Mouse (Mus musculus): Measurements from ENCODE around the gene Treml2.
A peak's percentile ranks its signal among the peaks of the same experiment; 100 is the strongest.
"Not testable (repeated sequence)": the region's sequence is repeated elsewhere in the genome, so short reads cannot be mapped to it uniquely, and the experiment has no call there.

Gene Treml2

DNA sequence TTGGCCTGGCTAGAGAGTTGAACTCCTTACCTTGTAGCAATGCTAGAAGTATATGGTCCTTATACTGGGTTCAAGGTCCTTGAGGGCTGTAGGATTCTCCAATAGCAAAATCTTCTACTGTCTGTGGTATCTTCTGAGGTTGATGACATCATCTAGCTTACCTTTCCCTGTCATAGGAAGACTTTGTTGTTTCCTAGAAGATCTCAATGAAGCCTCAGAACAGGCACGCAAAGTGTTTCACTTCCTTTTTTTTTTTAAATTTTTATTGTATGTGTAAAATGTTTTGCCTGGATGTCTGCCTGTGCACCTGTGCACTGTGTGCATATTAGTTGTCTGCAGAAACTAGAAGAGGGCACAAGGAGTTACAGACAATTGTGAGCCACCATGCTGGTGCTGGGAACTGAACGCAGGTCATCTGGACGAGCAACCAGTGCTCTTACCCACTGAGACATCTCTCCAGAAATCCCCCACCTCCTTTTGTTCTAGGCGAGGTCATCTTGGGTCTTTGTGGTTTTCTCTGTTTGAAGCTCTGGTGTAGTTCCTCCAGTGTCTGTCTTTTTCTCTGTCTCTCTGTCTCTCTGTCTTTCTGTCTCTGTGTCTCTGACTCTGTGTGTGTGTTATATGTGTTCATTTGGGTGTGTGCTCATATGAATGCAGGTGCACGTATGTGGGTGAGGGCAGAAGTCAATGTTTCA lies 5.7 kb upstream of the Treml2 start:
- DNase-seq = no peak

DNA sequence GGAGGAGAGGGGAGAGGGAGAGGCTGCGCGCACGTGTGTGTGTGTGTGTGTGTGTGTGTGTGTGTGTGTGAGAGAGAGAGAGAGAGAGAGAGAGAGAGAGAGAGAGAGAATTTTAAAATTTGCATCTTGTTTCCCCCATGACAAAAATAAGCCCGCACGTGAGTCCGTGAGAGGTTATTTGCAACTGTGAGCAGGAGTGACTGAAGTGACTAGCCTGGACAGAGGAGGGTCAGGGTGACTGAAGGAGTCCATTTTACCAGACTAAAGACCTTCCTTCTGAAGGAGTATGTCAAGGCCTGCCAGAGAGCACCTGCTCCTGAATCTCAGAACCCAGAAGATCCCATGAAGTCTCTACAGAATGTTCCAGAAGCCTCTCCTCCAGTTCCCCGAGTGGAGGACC lies 458 bp downstream of the Treml2 start:
- no peak for DNase-seq

DNA sequence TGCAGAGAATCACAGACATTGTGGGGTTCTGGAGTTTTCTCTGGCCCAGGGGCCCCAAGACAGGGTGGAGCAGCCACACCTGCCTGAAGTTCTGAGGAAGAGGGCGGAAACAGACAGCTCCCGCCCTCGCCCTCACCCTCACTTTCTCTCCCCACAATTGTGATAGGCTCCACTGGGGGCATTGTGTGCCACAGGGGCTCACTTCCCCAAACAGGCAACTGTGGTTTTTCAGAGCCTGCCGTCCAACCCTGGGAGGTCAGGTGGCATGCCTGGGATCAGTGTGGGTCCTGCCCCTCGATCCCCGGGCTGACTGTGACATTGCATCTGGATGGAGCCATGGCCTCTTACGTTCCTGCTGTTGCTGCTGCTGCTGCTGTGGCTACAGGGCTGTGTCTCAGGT lies 901 bp downstream of the Treml2 start:
- DNase-seq = no peak

DNA sequence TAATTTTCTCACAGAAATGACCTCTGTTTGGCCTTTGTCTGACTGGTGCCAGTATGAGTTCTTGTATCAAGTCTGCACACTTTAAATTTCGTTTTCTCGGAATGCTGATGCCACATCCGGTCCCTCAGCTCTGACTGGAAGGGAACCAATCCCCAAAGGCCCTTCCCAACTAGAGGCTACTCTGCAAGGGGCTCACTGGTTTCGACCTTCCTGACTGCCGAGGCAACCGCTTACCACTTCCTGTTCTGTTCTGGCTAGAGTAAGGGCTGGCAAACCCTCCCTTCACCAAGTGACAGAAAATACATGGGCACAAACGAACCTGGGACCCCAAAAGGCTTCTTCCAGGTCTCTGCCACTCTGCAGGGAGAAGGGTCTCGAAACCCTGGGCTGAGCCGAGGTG lies 1.6 kb downstream of the Treml2 start:
- DNase-seq = no peak

DNA sequence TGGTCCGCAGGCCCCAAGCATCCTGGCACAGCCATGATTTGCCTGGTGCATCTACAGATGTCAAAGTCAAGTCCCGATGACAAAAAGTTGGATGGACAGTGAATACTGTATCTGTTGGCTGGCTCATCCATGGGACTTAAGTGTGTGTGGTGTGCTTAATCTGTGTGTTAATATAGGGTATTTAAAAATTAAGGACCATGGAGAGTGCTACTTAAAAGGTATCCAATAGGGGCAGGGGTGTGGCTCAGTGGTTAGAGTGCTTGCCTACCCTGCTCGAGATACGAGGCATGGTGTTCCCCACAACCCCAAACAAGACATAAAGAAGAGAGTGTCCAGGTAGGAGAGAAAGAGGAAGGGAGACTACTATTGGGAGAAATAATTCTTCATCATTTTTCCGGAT lies 2.5 kb downstream of the Treml2 start:
- DNase-seq = no peak

DNA sequence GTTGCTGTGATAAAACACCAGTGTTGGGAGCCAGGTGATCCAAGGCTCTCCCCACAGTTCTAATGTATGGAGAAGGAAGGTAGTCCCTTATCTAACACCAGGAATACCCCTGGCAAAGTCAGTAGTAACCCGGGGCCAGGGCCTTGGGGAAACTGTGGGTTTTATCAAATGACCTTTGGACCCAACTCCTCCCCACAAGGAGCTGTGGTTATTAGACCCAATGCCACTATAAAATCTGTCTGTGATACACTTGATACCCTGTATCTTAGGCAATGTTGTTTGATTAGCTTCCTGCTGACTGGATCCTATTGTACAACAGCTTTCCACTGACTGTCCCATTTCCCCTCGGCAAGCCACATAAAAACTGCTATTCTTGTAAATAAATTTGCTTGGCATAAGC lies 12.8 kb downstream of the Treml2 start:
- no peak for DNase-seq

DNA sequence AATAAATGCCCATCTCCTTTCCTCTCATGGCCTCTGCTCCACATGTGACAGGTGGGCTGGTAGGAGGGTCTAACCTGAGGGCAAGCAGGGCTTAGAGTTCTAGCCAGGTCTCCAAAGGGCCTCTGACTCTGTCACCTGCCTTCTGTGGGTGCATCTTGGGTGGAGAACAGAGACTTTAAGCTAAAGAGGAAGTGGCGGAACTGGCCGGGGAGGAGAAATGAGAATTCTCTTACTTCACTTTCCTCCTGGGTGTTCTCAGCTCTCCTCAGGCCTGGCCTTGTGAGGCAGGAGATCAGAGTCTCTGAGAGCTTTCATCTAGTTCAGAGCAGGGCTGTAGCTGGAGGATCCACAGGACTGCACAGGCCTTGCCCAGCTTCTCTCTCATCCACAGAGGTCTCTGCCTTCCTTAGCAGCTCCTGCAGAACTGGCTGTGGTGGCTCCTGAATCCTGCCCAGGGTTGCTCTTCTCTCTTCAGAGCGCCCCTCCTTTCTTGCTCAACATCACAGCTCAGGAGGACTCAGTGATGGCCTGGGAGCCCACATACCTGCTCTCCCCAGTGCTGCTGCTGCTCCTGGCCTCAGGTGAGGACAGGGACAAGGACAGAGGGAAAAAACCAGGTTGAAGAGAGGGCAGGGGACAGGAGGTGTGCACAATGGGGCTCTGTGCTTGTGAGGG lies 16.7 kb downstream of the Treml2 start, which contains the start of gene B430306N03Rik:
Gene B430306N03Rik (plus strand): TSS at position 237 of the 675 bp plus-strand sequence.
- DNase-seq = not testable (repeated sequence)

DNA sequence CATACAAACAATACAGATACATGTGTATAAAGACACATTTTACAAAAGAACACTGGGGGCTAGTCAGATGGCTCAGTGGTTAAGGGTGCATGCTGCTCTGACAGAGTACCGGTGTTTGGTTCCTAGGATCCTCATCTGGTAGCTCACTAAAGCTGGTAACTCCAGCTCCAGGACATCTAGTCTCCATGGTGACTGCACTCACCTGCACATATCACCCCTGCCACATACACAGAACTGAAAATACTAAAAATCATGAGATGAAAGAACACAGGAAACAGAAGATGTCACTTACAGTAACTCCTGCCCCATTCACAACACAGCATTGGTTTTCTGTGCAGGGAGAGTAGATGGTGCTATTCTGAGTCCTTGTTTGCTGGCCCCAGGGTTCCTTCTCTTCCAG lies 19.4 kb downstream of the Treml2 start:
- DNase-seq = no peak

DNA sequence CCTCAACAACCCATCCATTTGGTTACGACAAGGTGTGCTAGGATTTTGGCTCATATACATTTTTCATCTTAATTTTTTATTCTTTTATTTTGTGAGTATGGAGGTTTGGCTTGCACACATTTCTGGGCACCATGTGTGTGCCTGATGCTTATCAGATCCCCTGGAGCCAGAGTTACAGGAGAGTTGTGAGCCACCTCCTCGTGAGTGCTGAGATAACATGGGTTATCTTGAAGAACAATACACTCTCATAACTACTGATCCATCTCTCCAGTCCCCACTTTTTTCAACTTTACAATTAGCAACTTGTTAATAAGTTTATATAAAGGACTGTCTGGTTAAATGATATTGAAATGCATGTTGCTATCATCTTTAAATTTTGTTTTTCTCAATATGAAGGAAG lies 22.0 kb downstream of the Treml2 start:
- DNase-seq = no peak

DNA sequence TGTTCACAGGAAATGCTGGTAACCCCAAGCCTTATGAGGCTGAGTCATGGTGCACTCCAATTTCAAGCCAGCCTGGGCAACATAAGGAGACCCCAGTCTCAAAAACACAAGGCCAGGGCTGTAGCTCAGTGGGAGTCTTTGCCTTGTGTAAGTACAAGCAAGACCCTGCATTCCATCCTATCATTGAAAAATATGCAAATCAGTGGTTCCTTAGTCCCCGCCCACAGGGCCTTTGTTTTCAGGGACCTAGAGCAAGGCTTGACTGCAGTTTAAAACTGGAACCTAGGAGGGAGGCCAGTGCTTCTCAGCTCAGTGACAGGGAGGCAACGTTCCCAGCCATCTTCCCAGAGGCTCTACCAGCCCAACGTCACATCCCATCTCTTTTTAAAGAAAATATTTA lies 23.9 kb downstream of the Treml2 start:
- no peak for DNase-seq

DNA sequence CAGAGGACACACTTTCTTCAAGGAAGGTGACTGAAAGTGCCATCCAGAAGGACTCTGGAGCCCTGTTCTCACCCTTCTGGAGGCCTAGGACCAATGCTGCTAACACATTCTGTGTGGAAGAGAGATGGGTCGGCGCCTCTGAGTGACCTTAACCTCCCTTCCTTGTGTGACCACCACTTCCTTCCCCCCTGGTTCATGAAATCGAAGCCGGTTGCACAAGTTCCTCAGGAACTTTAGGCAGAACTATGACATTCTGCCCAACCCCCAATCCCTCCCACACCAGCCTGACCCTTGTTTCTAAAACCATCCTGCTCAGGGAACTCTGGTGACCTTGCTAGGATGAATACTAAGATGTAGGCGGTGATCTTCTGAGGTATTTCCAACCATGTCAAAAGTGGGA lies 25.0 kb downstream of the Treml2 start:
- DNase-seq = no peak

DNA sequence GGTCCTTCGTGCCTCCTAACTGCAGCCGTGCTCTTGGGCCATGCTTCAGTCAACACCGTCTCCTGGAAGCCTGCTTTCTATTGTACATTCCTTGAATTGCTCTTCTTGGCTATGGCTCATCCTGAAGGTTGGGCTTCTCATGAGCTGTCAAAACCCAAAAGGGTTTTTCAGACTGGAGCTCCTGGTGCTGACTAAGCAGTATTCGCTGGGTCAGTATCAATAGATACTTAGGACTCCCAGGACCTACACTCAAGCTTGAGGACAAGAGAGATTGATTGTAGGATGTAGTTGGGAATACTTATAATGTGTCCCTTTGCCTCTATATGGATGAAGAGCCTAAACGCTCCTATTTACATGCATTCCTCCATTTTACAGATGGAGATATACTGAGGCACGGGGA lies 25.8 kb downstream of the Treml2 start:
- no peak for DNase-seq

DNA sequence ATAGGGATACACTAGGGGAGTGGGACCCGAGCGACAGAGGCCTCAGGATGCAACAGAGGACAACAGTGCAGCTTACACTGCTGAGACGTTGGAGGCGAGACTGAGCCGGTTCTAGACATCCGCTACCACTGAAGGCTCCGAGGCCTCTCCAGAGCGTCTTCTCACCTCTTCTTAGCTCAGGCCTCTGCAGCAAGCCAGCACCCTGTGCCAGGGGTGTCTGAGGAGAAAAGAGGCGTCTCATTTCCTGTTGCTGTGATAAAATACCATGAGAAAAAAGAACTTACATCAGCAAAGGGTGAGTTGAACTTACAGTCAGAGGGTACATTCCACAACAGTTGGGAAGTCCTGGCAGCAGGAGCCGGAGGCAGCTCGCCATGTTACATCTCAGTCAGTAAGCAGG lies 26.3 kb downstream of the Treml2 start:
- no peak for DNase-seq

DNA sequence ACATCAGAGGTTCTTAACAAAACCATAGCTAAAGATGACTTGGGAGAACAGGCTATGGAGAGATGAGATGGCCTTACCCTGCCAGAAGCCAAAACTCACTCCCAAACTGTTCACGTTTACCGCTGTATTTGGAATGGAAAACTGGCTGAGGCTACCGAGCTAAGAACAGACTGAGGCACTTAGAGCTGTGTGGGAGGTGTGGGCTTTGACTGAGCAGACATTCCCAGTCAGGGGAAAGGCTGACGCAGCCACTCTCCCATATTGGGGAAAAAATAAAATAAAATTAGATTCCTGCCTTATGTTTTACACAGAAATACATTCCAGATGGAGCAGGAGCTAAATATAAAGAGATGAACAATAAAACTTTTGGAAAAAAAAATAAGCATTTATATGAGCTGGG lies 27.4 kb downstream of the Treml2 start:
- DNase-seq = no peak

DNA sequence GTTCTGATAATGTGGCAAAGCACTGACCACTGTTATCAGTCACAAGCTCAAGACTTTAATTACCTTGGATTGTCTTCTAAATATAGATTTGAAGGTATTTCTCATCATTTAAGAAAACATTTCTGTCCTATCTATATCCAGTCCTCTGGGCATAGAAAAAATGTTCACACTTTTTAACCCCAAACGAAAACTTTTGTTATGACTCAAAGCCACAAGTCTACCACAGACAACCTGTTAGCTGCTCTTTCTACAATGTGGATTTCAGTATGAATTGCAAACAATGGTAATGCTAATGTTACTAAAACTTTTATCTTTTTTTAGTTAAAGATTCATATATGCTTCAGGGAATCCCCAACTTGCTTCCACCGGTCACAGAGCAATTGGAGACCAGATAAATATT lies 33.2 kb downstream of the Treml2 start:
- DNase-seq = no peak

DNA sequence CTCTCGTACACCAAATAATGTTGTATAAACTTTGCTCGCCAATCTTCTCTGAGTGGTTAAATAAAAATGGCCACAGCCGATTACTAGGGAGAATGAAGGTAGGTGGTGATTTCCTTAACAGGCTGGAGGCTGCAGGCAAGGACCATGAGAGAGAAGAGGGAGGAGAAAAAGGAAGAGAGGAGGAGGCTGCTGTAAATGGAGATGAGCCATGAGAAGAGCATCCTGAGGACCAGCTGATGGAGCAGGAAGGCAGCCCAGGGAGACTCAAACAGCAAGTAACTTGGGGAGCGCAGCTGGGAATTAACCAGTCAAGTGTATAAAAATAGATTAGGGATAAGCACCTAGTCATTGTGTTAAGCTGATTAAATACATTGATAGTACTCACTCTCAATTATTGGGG lies 34.9 kb downstream of the Treml2 start:
- DNase-seq = no peak

DNA sequence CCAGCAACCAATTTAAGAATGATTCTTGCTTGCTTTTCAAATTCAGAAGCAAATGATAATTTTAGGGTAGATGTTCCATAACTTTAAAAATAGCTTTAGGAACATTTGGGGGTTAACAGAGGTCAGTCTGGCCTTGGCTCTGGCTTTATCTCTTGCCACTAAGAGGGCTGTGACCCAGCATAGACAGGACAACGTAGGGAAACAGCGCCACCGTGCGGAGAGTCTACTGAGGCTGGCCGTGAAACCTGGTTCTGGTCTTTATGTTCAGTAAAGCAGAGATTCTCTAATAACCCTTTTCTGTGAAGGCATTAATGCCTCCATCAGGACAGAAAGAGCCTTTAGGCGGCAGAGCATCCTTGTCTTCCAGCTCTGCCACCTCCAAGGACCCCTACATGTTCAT lies 37.6 kb downstream of the Treml2 start:
- DNase-seq = peak; percentile 39

DNA sequence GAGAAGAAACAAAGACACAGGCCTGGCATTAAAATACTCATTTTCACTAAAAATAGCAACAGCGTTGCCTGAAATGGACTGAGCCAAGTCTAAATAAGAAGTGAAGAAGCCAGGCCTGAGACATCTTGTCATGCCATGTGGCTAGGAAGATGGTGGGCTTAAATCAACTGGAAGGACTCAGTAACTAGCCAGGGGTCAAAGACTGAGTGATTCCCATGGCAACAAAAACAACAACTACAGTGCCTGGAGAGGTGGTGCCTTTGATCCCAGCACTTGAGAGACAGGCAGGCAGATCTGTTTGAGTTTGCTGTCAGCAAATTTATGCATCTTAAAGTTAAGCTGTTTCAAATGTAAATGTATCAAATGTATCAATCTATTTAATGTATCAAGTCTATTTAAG lies 41.0 kb downstream of the Treml2 start:
- DNase-seq = no peak

DNA sequence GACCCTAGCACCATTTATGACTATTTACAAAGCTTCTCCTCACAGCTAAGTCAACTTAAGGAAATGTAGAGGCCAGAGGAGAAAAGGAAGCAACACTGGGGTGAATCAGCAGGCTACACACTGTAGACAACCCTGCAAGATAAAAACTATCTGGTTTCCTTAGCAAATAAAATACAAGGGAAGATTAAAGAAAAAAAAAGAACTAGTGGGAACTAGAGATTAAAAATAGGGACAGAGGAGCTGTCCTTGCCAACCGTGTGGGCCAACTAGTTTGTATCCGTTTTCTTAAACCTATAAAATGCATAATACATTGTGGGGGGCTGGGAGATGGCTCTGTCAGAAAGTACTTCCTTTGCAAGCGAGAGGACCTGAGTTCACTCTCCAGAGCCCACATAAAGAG lies 42.6 kb downstream of the Treml2 start:
- DNase-seq = no peak

DNA sequence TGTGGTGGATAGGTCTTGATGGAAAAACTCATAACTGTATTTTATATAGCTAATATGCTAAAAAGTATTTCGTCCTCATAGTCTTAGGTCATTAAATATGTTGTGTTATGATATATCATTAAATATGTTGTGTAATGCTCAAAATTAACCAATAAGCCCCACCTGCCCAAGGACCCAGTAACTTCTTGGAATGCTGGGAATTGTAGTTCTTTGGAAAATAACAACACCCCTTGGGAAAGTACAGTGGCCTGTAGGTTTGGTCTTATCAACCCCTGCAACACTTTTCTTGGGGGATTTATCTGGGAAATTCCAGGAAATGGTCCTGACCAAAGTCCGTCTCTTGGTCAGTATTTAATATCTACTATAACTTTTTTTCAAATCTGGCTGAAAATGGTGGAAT lies 43.8 kb downstream of the Treml2 start:
- no peak for DNase-seq

DNA sequence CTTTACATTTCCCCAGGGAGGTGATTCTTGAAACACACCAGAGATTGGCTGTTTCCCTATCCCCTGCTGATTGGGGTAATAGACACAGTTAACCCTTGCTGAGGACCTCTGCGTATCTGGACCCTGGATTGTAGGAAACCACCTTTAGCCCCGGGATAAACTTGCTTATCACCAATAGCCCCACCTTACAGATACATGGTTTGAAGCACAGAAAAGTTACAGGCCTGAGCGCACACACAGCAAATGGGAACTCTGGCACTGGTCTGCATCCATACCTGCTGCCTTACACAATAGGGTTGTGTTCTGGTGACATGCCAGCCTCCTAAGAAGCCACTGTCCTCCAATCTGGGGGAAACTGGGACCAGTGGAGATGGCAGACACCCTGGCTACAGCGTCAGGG lies 46.5 kb downstream of the Treml2 start:
- DNase-seq = no peak

DNA sequence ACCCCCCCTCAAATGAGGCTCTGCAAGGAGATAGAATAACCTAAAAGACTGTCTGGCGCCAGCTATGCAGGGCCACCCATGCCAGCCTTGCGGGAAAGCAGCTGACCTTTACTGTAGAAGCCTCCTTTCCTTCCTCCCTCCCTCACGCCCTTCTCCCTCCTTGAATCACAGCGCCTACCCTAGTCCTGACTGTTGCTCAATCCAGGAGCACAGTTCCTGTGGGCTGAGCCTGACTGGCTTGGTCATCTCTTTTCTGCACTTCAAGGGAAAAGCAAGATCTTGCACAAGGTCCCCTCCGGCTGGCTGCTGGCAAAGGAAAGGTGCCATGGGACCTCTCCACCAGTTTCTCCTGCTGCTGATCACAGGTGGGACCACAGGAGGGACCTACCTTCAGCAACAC lies 46.9 kb downstream of the Treml2 start, which contains the start of gene Trem2:
Gene Trem2 (plus strand): TSS at position 171 of the 400 bp plus-strand sequence.
- no peak for DNase-seq

DNA sequence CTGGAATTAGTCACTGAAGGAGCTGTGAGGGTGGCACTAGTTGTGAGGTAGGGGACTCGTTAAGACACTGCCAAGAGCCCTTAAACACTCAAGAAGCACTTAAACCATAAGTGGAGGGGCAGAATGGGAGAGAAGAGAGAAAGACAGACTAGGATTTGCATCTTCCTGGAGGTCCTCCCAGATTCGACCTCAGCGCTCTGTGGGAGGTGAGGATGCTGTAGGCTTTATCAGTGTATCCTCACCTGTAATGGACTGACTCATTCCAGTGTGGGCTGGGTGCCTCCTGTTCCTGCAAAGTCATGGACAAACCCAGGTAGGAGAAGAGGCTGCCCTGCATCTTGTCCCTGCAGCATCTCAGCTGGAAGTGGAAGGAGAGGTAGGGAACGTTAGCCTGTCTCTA lies 47.5 kb downstream of the Treml2 start:
- DNase-seq = no peak

DNA sequence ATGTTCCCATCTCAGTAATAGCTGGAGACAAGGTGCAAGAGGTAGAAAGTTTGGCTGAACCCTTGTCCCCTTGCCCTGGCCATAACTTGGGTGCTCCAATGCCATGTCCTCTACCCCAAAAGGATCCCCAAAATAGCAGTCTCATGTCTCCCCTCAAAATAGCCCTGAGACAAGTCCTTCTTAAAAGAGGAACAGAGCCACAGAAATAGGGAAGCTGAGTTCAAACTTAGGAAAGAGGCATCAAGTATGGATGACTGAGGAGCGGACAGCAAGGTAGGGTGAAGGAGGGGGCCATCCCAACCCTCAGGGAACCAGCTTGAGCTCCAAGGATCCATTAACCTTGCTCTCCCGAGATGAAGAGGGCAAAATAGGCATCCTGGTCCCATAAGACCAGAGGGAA lies 48.0 kb downstream of the Treml2 start:
- no peak for DNase-seq

DNA sequence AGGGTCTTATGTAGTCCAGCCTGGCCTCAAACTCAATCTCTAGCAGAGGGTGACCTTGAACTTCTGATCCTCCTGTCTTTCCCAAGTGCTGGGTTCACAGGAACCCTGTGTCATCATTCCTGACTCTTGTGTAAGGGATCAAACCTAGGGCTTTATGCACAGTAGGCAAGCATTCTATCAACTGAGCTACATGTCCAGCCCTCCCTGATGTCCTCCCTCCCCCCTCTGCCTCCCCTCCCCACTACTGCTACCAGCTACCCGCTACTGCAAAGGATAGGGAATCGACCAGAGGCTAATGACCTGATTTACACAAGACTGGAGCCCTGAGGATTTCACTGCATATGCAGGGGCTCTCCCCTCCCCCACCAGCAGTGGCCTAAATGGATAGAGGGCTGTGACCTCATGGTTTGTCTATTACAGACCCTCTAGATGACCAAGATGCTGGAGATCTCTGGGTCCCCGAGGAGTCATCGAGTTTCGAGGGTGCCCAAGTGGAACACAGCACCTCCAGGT lies 51.4 kb downstream of the Treml2 start:
- no peak for DNase-seq

All from cerebellum, adult 9-10 months (tissue).